Mouse (Mus musculus) adipose tissue, adult 10 weeks (tissue): Measurements from ENCODE around the gene Smarca2. TPM values are rescaled to one million over a fixed set of nuclear protein-coding genes. Genes with fewer than 3 reads are reported as not detected.

ENCODE experiments used
- polyA plus RNA-seq: library from polyadenylated mRNA; stranded (reverse); fragments of 350-450 nt; fragmentation: Illumina TruSeq; extraction: RNeasy Lipid Tissue Mini Kit (QIAGEN cat#74804); gene quantifications from one replicate; pipeline ENCODE4 v1.2.3, GENCODE M21; 2014; ENCODE audit warnings: low read depth, low replicate concordance

Gene Smarca2
- 87.1 TPM for polyA plus RNA-seq

GRCm38 (mm10) chr19:26604755-26605300 lies at the start of gene Smarca2:
TSS of gene Smarca2 (plus strand) at chr19:26605050.

